Mouse (Mus musculus) E14TG2a.4 (cell line): Measurements from ENCODE around the gene Mfng.

Experiments used
- H3K27me3 ChIP-seq: 2 replicates; pipeline ENCODE4 v1.6.1; 2014; ENCODE audit warnings: low read length, control low read depth; ENCODE audit not compliant: insufficient read depth
- H3K36me3 ChIP-seq: 2 replicates; pipeline ENCODE4 v1.6.1; 2014; ENCODE audit warnings: low read length, control low read depth; ENCODE audit not compliant: insufficient read depth
- H3K4me1 ChIP-seq: replicated peaks from 2 replicates; pipeline ENCODE4 v1.6.1; 2014; ENCODE audit warnings: low read depth, low read length, control low read depth
- H3K4me3 ChIP-seq: replicated peaks from 2 replicates; pipeline ENCODE4 v1.5.1; 2014; ENCODE audit warnings: mild to moderate bottlenecking, low read length
- H3K9me3 ChIP-seq: 2 replicates; pipeline ENCODE4 v1.6.1; 2014; ENCODE audit warnings: low read length, control low read depth
- CTCF ChIP-seq: conservative IDR thresholded peaks from 2 replicates; pipeline ENCODE4 v1.5.1; 2014; ENCODE audit warnings: low read length
- NANOG ChIP-seq: IDR thresholded peaks from 2 replicates; pipeline ENCODE4 v1.6.1; 2014; ENCODE audit warnings: borderline replicate concordance, low read length, mixed read lengths
- POU5F1 ChIP-seq: IDR thresholded peaks from 2 replicates; pipeline ENCODE4 v1.6.1; 2014; ENCODE audit warnings: low read length, borderline replicate concordance

Gene Mfng

DNA sequence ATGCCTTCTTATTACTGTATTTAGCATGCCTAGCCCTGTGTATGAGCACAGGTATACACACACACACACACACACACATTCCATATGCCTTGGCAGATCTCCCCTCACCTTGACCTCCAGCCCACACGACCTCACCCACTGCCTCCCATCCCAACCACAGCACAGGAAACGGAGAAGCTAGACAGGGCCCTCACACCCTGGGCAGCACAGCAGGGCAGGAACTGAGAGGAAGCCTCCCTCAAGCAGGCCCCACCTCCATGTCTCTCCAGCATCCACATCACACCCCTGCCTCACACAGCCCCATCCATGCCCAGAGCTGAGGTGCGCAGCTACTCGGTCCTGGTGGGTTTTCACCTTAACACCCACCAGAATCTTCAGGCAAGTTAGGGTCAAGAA lies 909 bp downstream of the Mfng start:
- peaks cover 14% of the 10 kb centered on the region for H3K36me3 ChIP-seq
- H3K27me3 ChIP-seq, result peaks cover 13% of the 10 kb centered on the region
- H3K9me3 ChIP-seq, result no peaks in the 10 kb centered on the region
- peaks cover 58% of the 10 kb centered on the region for H3K4me1 ChIP-seq
- peak overlapping the region; percentile 78 for H3K4me3 ChIP-seq
- TF ChIP-seq CTCF (no peak), POU5F1 (no peak), NANOG (no peak)

DNA sequence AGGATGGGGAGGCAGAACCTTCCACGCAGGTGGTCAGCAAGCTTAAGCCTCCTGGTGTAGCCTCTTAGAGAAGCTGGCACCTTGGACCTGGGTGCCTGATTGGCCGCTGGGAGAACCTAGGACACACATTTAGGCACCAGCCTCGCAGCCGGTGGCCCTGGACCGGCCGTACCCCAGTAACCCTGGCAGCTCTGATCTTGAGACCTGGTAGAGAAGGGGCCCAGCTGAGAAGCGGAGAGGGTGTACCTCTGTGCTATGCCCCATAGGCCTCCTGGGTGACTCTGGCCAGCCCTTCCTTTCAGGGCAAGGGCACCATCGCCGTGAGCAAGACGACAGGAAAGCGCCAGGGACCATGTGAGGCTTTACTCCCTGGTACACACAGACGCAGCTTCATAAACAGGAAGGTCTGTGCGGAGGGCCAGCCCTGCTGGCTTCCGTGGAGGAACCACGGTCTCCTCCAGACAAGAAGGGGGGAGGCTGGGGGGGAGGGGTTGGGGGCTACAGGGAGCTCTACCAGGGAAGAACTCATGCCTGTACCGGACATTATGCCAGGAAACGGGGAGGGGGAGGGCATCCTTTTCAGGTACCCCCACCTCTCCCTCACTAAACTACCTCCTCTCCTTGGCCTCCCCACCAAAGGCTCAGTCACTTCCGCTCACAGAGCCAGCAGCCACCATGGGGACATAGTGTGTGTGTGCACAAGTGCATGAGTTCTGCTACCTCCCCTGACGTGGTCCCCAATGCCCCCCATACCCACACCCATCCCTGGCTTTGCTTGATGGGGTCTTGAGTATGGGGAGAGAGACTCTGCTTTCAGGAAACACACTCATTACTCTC lies 1.5 kb downstream of the Mfng start:
- peaks cover 58% of the 10 kb centered on the region for H3K4me1 ChIP-seq
- peaks cover 13% of the 10 kb centered on the region for H3K27me3 ChIP-seq
- H3K36me3 ChIP-seq, result peaks cover 14% of the 10 kb centered on the region
- TF ChIP-seq CTCF, result no peak
- TF ChIP-seq POU5F1, result no peak
- no peak for TF ChIP-seq NANOG
- H3K9me3 ChIP-seq, result no peaks in the 10 kb centered on the region
- H3K4me3 ChIP-seq, result peak overlapping the region; percentile 78

DNA sequence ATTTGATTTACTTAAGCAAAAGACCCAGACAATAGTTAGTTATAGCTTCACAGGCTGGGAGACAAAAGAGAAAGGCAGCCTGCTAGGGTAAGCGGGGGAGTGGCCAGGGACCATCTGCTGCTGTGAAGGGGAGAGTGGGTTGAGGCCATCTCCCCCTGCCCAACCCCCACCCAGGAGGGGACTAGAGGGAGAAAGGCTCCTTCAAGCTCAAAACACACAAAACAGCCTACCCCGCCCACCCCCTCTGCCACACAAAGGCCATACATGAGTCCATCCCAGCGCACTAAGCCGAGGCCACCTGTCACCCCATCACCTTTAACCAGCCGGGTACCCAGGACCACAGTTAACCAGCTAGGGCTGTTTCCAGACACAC lies 2.3 kb downstream of the Mfng start:
- Histone ChIP-seq H3K4me1 (peaks cover 58% of the 10 kb centered on the region), H3K4me3 (peak overlapping the region; percentile 63), H3K36me3 (peaks cover 12% of the 10 kb centered on the region), H3K27me3 (peaks cover 13% of the 10 kb centered on the region), H3K9me3 (no peaks in the 10 kb centered on the region)
- TF ChIP-seq NANOG (no peak), CTCF (no peak), POU5F1 (no peak)

DNA sequence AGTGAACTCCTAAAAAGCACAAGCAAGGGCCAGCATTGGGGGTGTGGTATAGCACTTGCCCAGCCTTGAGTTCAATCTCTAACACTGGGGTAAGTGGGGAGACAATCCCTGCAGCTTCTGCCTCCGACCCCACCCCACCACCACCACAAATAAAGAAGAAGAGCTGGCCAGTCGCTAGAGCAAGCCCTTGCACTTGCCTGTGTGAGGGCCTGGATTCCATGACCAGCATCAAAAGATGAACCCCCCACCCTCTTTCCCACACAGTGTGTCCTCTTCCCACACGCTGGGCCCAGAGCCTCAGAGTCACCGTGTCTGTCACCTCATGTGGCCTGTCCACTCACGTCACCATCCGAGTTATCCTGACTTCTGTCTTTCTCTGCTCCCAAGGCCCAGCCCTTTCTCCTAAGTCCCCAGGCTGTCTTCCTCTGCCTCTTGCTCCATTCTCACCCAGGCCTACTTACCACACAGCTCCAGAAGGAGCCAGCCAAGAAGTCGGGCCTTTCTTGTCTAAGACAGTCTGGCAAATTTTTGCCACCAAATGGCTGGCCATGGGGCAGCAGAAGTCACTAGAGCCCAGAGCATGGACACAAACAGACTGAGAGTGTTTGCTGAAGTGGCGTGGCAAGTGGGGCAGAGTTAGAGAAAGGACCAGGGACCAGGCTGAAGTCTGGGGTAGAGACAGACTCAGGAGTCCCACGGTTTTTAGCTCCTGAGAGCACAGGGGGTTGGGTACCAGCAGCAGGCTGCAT lies 2.9 kb downstream of the Mfng start:
- Histone ChIP-seq H3K27me3 (peaks cover 13% of the 10 kb centered on the region), H3K4me1 (peaks cover 58% of the 10 kb centered on the region), H3K4me3 (peak overlapping the region; percentile 35; the same call in 1 of the 2 replicates), H3K36me3 (peaks cover 13% of the 10 kb centered on the region), H3K9me3 (no peaks in the 10 kb centered on the region)
- TF ChIP-seq NANOG (no peak), POU5F1 (no peak), CTCF (no peak)

DNA sequence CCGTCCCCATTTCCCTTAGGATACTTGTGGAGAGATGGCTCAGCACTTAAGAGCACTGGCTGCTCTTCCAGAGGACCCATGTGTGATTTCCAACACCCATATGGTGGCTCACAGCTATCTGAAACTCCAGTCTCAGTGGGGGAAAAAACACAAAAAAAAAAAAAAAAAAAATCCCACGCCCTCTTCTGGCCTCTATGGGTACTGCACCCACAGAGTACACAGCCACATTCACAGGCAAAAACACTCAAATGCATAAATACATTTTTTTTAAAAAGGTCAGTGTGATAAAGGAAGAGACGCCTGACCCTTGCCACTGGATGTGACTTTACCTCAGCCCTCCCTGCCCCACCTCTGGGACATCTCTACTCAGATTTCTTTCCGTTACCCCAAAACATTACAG lies 4.2 kb downstream of the Mfng start:
- Histone ChIP-seq H3K4me3 (no peak overlapping the region), H3K36me3 (peaks cover 5% of the 10 kb centered on the region; the same call in 1 of the 2 replicates), H3K9me3 (no peaks in the 10 kb centered on the region), H3K27me3 (peaks cover 13% of the 10 kb centered on the region), H3K4me1 (peaks cover 66% of the 10 kb centered on the region)
- TF ChIP-seq CTCF (peak; percentile 77), NANOG (no peak)

DNA sequence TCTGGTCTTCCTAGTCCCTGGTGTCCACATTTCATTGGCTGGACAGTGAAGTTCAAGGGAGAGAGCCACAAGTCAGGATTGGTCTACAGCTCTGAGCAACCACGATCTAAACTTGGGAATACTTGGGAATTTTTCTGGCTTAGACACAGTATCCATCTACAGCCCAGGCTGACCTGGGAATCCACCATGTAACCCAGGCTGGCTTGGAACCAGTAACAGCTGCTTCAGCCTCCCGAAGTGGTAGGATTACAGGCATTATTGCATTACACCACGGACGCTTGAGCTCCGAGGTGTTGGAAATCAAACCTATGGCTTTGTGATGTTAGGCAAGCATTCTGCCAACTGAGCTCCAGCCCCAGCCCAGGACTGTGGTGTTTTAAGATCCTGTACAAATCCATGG lies 9.6 kb downstream of the Mfng start:
- Histone ChIP-seq H3K27me3 (no peaks in the 10 kb centered on the region; the same call in 1 of the 2 replicates), H3K4me1 (peaks cover 30% of the 10 kb centered on the region), H3K4me3 (no peak overlapping the region), H3K36me3 (peaks cover 12% of the 10 kb centered on the region; the same call in 1 of the 2 replicates), H3K9me3 (no peaks in the 10 kb centered on the region)
- TF ChIP-seq POU5F1, result no peak
- TF ChIP-seq CTCF, result no peak
- TF ChIP-seq NANOG, result no peak

DNA sequence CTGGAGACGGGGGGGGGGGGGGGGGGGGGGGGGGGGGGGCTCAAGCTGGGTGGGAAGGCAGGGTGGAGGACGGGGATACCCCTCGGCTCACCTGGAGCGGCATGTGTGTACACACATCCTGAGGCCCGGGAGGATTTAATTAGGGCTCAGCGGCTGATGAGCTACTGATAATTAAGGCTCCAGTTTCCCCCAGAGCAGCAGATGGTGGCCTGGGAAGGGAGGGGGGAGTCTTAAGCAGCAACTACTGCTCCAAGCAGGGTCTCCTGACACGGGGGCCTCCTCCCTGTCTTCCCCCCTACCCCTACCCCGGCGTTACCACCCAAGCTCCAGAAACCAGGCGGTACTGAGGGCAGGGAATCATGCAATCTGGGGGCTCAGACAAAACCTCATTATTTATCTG lies 10.1 kb downstream of the Mfng start:
- no peaks in the 10 kb centered on the region; the same call in 1 of the 2 replicates for H3K27me3 ChIP-seq
- H3K9me3 ChIP-seq, result no peaks in the 10 kb centered on the region
- H3K36me3 ChIP-seq, result peaks cover 16% of the 10 kb centered on the region; the same call in 1 of the 2 replicates
- H3K4me1 ChIP-seq, result peaks cover 26% of the 10 kb centered on the region
- no peak overlapping the region for H3K4me3 ChIP-seq
- no peak for TF ChIP-seq POU5F1
- no peak for TF ChIP-seq NANOG
- TF ChIP-seq CTCF, result no peak

DNA sequence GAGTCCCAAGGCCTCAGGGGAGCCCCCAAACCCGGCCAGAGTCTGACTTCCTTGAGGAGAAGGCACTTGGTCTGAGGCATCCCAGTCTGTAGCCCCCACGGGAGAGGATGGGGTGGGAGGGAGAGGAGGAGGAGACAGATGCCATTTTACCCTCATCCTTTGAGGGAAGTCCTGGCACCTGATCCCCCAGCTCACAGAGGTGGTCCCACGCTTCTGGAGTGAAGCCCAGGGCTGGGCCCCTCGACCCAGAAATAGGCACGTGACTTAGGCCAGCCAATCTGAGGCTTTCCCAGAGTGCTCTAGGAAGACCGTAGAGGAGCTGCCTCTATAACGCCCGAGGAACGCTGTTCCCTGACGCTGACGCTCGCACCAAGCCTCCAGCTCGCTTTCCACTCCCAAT lies 12.2 kb downstream of the Mfng start:
- H3K4me3 ChIP-seq, result no peak overlapping the region
- H3K36me3 ChIP-seq, result peaks cover 21% of the 10 kb centered on the region; the same call in 1 of the 2 replicates
- H3K9me3 ChIP-seq, result no peaks in the 10 kb centered on the region
- TF ChIP-seq NANOG, result no peak
- no peak for TF ChIP-seq POU5F1
- TF ChIP-seq CTCF, result no peak
- H3K27me3 ChIP-seq, result no peaks in the 10 kb centered on the region; the same call in 1 of the 2 replicates
- peaks cover 26% of the 10 kb centered on the region for H3K4me1 ChIP-seq
